Mouse (Mus musculus) bone marrow, adult 2 months (tissue): Measurements from ENCODE around the gene Lrrc7. TPM values are rescaled to one million over a fixed set of nuclear protein-coding genes. Genes with fewer than 3 reads are reported as not detected.

Experiments
- H3K27ac ChIP-seq: fragments of 200-500 bp; 2 replicates; pipeline ENCODE4 v1.5.1; 2012; ENCODE audit warnings: low read depth, mild to moderate bottlenecking, control low read depth, inconsistent platforms, low read length; ENCODE audit not compliant: control insufficient read depth, poor library complexity, insufficient read depth
- H3K4me1 ChIP-seq: fragments of 200-500 bp; 2 replicates; pipeline ENCODE4 v1.6.1; 2011; ENCODE audit warnings: low read length; ENCODE audit not compliant: control insufficient read depth, insufficient read depth
- H3K4me3 ChIP-seq: fragments of 200-500 bp; replicated peaks from 2 replicates; pipeline ENCODE3; 2011; ENCODE audit warnings: mild to moderate bottlenecking, low read depth, low read length, control low read depth; ENCODE audit not compliant: control insufficient read depth
- CTCF ChIP-seq: fragments of 200-500 bp; IDR thresholded peaks from 2 replicates; pipeline ENCODE4 v1.5.1; 2011; ENCODE audit warnings: low read length, control low read depth; ENCODE audit not compliant: control insufficient read depth, insufficient read depth
- POLR2A ChIP-seq: fragments of 200-500 bp; IDR thresholded peaks from 2 replicates; pipeline ENCODE4 v1.6.1; 2011; ENCODE audit warnings: low read depth, mild to moderate bottlenecking, control low read depth, low read length, borderline replicate concordance; ENCODE audit not compliant: control insufficient read depth
- WGBS: fragments of 180-500 bp; shearing (Covaris S2); methylation state at CpG from one replicate; pipeline ENCODE4 v1.1.7; 2018; 5-methylcytosine and 5-hydroxymethylcytosine counted together
- polyA plus RNA-seq: library from polyadenylated mRNA; stranded (reverse); fragments of >200 nt; gene quantifications from 2 replicates; pipeline ENCODE4 v1.2.4, GENCODE M21; 2011; ENCODE audit warnings: low replicate concordance; ENCODE audit not compliant: missing spikeins, insufficient read depth, insufficient read length

Lrrc7 gene
- polyA plus RNA-seq, 1 experiment = not detected

- Histone ChIP-seq H3K27ac (no peak overlapping the region), H3K4me1 (no peaks in the 10 kb centered on the region), H3K4me3 (no peak overlapping the region)
- TF ChIP-seq CTCF (no peak), POLR2A (no peak)
Observed at GRCm38 (mm10) chr3:158554280-158554679, 7.7 kb downstream of the Lrrc7 start.

DNA sequence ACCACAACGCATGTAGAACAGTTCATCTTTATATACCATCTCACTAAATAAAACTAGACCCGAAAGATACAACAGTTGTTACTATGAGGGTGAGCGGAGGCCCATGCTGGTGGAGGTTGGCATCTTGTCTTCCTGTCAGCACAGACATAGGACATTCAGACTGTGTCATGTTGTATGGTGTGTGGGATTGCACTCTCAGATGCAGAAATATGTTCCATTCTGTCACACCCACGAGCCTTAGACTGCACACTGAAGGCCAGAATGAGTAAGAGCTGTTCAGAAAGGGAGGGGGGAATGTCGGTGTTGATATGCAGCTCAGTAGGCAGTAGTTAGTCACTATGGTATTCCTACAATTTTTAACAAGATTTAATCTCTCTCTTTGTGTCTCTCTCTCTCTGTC, 9.9 kb downstream of the Lrrc7 start:
- 62% methylated on average over 5 of the region's 5 CpGs for WGBS
- no peak overlapping the region for H3K27ac ChIP-seq
- TF ChIP-seq POLR2A = no peak
- TF ChIP-seq CTCF = no peak

GRCm38 (mm10) chr3:158543481-158543880, 18.5 kb downstream of the Lrrc7 start:
- H3K4me1 ChIP-seq = no peaks in the 10 kb centered on the region
- WGBS = 80% methylated on average over 3 of the region's 3 CpGs
- H3K4me3 ChIP-seq = no peak overlapping the region
- no peak overlapping the region for H3K27ac ChIP-seq
- TF ChIP-seq POLR2A = no peak
- no peak for TF ChIP-seq CTCF

More for the DNA sequence above, 9.9 kb downstream of the Lrrc7 start:
- Histone ChIP-seq H3K4me1 (no peaks in the 10 kb centered on the region), H3K4me3 (no peak overlapping the region)

DNA sequence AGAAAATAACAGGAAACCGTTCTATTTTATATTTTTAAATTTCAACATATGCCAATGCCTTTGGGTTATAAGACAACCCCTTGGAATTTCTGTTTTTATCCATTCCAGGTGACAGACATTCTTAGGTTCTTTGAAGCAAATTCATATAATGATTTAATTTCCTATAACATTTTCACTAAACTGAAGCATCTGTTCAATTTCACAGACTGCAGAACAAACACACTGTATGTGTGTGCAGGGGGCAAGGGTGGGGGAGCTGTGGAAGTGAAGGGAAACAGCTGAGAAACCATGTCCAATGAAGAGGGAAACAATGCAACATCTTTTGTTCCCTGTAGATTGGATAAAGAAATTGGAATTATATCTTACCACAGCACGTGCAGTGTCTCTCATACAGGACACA, 29.2 kb downstream of the Lrrc7 start:
- Histone ChIP-seq H3K4me3 (no peak overlapping the region), H3K4me1 (no peaks in the 10 kb centered on the region), H3K27ac (no peak overlapping the region)
- 64% methylated on average over 2 of the region's 2 CpGs for WGBS
- TF ChIP-seq CTCF = no peak
- TF ChIP-seq POLR2A = no peak

DNA sequence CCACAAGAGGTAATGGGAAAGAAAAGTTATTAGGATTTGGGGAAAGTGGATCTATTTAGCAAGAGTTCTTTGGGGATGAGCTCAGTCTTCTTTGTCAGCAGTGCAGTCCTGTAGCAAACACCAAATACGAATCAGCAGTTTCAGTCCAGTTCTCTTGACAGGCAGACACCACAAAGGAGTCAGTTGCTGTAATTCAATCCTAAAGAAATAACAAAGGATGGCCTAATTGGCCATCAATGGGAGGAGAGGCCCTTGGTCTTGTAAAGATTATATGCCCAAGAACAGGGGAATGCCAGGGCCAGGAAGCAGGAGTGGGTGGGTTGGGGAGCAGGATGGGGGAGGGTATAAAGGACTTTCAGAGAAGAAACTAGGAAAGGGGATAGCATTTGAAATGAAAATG, 33.5 kb downstream of the Lrrc7 start:
- H3K4me3 ChIP-seq = no peak overlapping the region
- no peaks in the 10 kb centered on the region for H3K4me1 ChIP-seq
- TF ChIP-seq POLR2A (no peak), CTCF (no peak)
- 52% methylated on average over 1 of the region's 1 CpGs for WGBS
- H3K27ac ChIP-seq = no peak overlapping the region

- no peak overlapping the region for H3K4me3 ChIP-seq
- 62% methylated on average over 1 of the region's 1 CpGs for WGBS
- no peaks in the 10 kb centered on the region for H3K4me1 ChIP-seq
- TF ChIP-seq CTCF (no peak), POLR2A (no peak)
- no peak overlapping the region for H3K27ac ChIP-seq
Observed at GRCm38 (mm10) chr3:158493730-158494129, 68.3 kb downstream of the Lrrc7 start.

DNA sequence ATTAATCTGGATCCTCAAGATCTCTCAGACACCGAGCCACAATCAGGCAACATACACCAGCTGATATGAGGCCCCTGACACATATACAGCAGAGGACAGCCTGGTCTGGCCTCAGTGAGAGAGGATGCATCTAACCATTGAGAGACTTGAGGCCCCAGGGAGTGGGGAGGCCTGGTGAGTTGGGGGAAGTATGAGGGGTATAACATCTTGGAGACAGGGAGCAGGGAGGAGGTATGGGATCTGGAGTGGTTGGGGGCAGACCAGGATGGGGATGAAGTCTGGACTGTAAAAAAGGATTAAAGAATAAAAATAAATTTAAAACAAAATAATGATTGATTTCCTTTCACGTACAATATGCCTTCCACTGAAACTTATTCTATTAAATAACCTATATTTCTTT, 82.3 kb downstream of the Lrrc7 start:
- no peak overlapping the region for H3K27ac ChIP-seq
- TF ChIP-seq POLR2A = no peak
- TF ChIP-seq CTCF = no peak
- no peak overlapping the region for H3K4me3 ChIP-seq
- 70% methylated on average over 2 of the region's 2 CpGs for WGBS
- no peaks in the 10 kb centered on the region for H3K4me1 ChIP-seq

DNA sequence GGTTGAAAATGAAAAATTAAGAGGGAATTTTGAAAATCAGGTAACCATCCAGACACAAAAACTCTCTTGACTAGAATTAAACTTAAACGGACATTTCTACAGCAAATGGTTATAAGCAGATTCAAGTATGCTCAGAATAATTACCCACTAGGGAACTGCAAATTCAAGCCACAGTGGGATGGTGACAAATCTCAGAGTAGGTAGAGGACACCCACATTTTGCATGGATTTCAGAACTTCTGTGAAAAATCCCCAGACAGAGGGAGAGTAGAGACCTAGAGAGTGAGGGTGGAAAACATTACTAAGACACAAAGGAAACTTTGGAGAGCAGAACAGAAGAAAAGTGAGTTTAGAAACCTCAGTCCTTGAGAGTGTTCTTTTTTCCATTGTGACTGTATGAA, 161.4 kb downstream of the Lrrc7 start:
- 95% methylated on average over 1 of the region's 1 CpGs for WGBS
- no peaks in the 10 kb centered on the region for H3K4me1 ChIP-seq
- TF ChIP-seq POLR2A (no peak), CTCF (no peak)
- H3K27ac ChIP-seq = no peak overlapping the region
- no peak overlapping the region for H3K4me3 ChIP-seq

- TF ChIP-seq CTCF = no peak
- no peak for TF ChIP-seq POLR2A
- Histone ChIP-seq H3K4me1 (no peaks in the 10 kb centered on the region), H3K4me3 (no peak overlapping the region), H3K27ac (no peak overlapping the region)
Observed at GRCm38 (mm10) chr3:158391534-158391933, 170.5 kb downstream of the Lrrc7 start.

- 44% methylated on average over 2 of the region's 2 CpGs for WGBS
- no peak for TF ChIP-seq CTCF
- TF ChIP-seq POLR2A = no peak
- H3K4me1 ChIP-seq = no peaks in the 10 kb centered on the region
- no peak overlapping the region for H3K27ac ChIP-seq
- H3K4me3 ChIP-seq = no peak overlapping the region
Observed at GRCm38 (mm10) chr3:158388076-158388454, 174.0 kb downstream of the Lrrc7 start.
